Comparison of ENCODE assay signal across 7 mouse cellular contexts in genomic region chr4:47351386-47352049, GRCm38 (mm10). TPM values are rescaled to one million over a fixed set of nuclear protein-coding genes. Genes with fewer than 3 reads are reported as not detected.
DNase-seq lines count a peak whose midpoint lies in the region; ATAC-seq lines count a peak whose summit lies in the region.

No protein-coding gene starts in this region.

- ATAC-seq in megakaryocyte, adult 5-6 weeks (ENCODE audit: poor library complexity, severe bottlenecking), result peak; percentile 46

- peak; percentile 50 to 70 for DNase-seq in CD8-positive naive resting alpha-beta T cell, adult 2 months (ENCODE audit: low read depth in 2 of 2, low spot score in 2 of 2)
- peak; percentile 62 for DNase-seq in NIH3T3 (ENCODE audit: low read depth)
- peak; percentile 82 for DNase-seq in embryo, embryonic 11 days
- peak; percentile 44 for DNase-seq in heart, postnatal 4 days
- DNase-seq in left cerebral cortex, adult 11 months (ENCODE audit: low spot score), result peak; percentile 38
- DNase-seq in spleen, postnatal 10 days (ENCODE audit: low spot score in 2 of 2), result peak; percentile 21 to 69

RNA-seq across cellular contexts. Expression of gene Tgfbr1, which starts 1.5 kb away (rescaled TPM):
- 10 to 100 TPM; 24.4 to 25.5 TPM for total RNA-seq in heart, postnatal 4 days (2021)
- 22.9 and 25.3 TPM in 2 replicates for total RNA-seq in megakaryocyte, adult 5-6 weeks (2015)
- 27.8 and 32.9 TPM in 2 replicates for total RNA-seq in megakaryocyte, adult 5-6 weeks (2017)

Comparison
In these comparisons a context has a peak if more than half of its experiments do, and no peak if none do; other contexts are left out.
1. Peak in every context shown above with its lines: DNase-seq and ATAC-seq.